Mouse (Mus musculus): ENCODE measurements around the gene Hist1h2af. TPM values are rescaled to one million over a fixed set of nuclear protein-coding genes. Genes with fewer than 3 reads are reported as not detected.

The Hist1h2af gene
- total RNA-seq, 4 experiments from 2014 or later, result 8.2 to 20.8 (median 16.2) TPM

DNA sequence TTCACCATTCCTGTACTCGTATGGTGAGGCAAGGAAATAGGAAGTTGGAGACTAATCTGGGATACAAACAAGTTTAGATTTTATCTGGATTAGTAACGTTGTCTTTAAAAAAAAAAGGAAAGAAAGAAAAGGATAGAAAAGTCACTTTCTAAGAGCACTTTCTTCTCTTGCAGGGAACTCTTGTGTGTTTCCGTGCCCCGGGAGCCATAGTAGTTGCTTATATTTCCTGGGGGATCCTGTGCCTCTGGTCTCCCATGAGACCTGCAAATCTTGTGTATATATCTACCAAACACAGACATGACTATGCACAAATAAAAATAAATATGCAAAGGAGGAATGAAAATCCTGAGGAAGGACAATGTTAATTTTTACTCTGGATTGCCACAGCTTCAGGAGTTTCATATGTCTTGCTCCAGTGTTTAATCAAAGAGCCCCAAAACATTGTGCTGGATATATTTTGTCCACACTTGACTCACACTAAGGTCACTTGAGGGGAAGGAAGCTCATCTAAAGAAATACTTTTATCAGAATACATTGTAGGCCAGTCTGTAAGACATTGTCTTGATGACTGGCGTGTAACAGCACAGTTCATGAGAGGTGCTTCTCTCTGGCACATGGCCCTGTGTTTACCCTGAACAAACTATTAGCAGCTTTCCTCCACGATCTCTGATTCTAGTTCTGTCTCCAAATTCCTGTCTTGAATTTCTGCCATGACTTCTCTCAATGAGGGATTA, 43.4 kb downstream of the Hist1h2af start:
- no peak for DNase-seq

DNA sequence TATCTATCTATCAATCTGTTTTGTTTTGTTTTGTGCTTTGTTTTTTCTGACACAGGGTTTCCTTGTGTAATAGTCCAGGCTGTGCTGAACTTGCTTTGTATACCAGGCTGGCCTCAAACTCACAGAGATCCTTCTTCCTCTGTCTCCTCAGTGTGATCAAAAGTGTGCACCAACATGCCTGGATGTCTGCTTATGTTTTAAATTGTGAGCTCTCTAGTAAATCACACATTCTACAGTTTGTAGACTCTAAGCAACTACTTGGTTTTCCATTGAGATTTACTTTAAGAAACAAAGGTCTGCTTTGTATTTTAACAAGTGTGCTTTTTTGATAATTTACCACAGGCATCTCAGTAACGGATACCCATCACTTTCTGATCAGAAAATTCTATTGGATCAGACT, 44.1 kb downstream of the Hist1h2af start:
- DNase-seq, result no peak

DNA sequence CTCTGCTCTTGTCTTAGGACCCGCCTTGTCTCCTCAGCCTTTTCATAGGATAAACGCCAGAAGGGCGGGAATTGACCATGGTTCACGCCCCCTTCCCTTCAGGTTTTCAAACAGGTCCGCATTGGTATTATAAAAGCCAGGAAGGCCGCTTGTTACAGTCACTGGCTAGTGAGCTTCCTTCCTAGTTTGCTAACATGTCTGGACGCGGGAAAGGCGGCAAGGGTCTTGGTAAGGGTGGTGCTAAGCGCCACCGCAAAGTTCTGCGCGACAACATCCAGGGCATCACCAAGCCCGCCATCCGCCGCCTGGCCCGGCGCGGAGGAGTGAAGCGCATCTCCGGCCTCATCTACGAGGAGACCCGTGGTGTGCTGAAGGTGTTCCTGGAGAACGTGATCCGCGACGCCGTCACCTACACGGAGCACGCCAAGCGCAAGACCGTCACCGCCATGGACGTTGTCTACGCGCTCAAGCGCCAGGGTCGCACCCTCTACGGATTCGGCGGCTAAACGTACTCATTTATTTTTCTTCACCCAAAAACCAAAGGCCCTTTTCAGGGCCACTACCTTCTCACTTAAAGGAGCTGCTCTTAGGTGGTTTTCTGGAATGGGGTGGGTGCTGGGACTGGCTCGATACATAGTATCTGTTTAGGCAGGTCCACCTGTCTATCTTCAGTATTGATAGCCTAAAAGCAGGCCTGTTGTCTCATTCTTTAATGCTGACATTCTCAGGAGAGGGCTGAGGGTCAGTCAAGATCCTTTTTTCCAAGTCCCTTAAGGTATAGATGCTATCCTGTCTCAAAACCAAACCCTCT, 47.9 kb downstream of the Hist1h2af start, which contains the start of gene Hist1h4d:
TSS of gene Hist1h4d (plus strand) at position 191 of the 811 bp plus-strand sequence.
- peak; percentile 97 for DNase-seq

DNA sequence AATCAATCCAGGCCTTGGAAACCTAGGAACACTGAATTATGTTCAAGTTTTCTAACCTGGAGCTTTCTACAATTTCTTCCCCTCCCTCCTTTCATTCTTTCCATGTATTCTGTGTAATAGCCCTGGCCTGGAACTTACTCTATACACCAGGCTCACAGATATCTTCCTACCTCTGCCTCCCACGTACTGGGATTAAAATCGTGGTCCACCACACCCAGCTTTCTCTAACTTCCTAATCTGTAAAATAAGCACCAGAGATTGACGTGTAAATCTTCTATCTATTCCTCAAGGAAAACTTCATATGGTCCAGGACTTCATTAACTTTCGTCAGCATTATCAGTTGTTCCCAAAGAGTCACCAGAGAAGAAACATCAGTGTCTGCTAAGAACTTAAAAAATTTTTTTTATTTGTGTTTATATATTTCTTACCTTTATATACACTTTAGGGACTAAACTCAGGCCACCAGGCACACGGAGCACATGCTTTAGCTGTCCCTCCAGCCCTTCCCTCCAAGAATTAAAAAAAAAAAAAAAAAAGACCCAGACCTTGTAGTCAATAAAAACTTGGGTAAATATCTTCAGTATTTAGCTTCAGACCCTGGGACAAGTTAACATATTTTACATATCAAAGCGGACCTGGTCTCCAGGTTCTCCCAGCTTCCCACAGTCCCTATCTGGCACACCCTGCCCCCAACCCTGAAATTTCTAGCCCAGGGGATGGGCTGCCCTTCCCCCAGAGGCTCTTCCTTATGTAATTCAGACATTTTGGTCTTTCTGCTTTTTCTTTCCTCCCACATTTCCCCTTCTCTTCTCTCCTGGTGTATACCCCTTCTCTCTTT, 48.7 kb downstream of the Hist1h2af start:
- DNase-seq, result no peak

DNA sequence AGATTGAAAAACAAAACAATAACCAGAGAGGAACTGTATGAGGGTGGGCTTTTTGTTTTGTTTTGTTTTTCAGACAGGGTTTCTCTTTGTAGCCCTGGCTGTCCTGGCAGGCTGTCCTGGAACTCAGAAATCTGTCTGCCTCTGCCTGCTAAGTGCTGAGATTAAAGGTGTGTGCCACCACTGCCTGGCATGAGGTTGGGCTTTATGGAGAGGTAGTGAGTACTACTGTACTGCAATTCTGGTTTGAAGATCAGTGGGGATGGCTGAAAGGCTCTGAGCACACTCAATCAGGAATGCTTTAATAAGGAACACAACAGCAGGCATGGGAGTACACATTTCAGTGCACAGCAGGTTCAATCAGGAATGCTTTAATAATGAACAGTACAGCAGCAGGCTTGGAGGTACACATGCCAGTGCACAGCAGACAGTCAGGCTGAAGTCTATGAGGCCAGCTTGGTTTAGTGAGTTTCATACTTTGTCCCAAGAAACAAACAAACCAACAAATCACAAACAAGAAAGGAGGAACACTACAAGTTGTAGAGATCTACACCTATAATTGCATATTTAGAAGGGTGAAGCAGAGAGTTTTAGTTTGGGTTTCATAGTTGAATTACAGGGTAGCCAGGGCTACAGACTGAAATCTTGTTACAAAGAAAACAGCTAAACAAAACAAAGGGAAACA, 49.8 kb downstream of the Hist1h2af start:
- DNase-seq, result no peak

Small RNAs within 50 kb of the gene (microRNA-seq; reads per million reads assigned to microRNA genes)
- gene Gm44297 (0 reads per million in 2 experiments), gene Gm44359 (0 reads per million in 2 experiments), gene Gm44394 (0 reads per million in 2 experiments), gene n-TStga1 (0 to 0.67 reads per million in 2 experiments)

Other genes starting within 250 kb of the Hist1h2af start
- gene Zfp322a, start 164.7 kb upstream of the Hist1h2af start, total RNA-seq (2022), result 10 to 100 TPM; 20.0 to 26.5 (median 23.6) TPM
- gene Abt1, start 110.0 kb upstream of the Hist1h2af start, total RNA-seq (2022), result 1 to 10 TPM; 6.5 to 7.8 (median 7.1) TPM
- gene Btn1a1, start 68.0 kb upstream of the Hist1h2af start, total RNA-seq (2022), result not detected
- not detected for gene Btn2a2, start 45.0 kb upstream of the Hist1h2af start, total RNA-seq (2022)
- gene Hist1h4h, start 2.9 kb upstream of the Hist1h2af start, total RNA-seq (2022), result 100 to 1,000 TPM; 381 to 523 (median 406) TPM
- gene Hist1h3g, start 1.5 kb downstream of the Hist1h2af start, total RNA-seq (2022), result 1 to 10 TPM; 3.2 to 5.6 (median 4.7) TPM
- gene Hist1h2bh, start 9.5 kb downstream of the Hist1h2af start, total RNA-seq (2022), result 1 to 10 TPM; 2.2 to 3.4 (median 2.9) TPM
- 10 to 100 TPM; 16.8 to 22.6 (median 20.7) TPM for gene Hist1h3f, start 10.1 kb downstream of the Hist1h2af start, total RNA-seq (2022)
- 10 to 100 TPM; 54.2 to 65.8 (median 58.8) TPM for gene Hist1h4f, start 17.7 kb downstream of the Hist1h2af start, total RNA-seq (2022)
- gene Hist1h1d, start 19.4 kb downstream of the Hist1h2af start, total RNA-seq (2022), result 1 to 10 TPM; 2.2 to 3.9 (median 3.1) TPM
- gene Hist1h3e, start 28.5 kb downstream of the Hist1h2af start, total RNA-seq (2022), result 10 to 100 TPM; 48.1 to 62.5 (median 53.5) TPM
- gene Hist1h2ae, start 37.3 kb downstream of the Hist1h2af start, total RNA-seq (2022), result 1 to 10 TPM; 4.5 to 9.9 (median 6.6) TPM
- 10 to 100 TPM; 55.2 to 81.2 (median 75.0) TPM for gene Hist1h2bg, start 37.5 kb downstream of the Hist1h2af start, total RNA-seq (2022)
- gene Hist1h2bf, start 40.3 kb downstream of the Hist1h2af start, total RNA-seq (2022), result 10 to 100 TPM; 18.7 to 29.5 (median 23.2) TPM
- gene Hist1h2ad, start 40.5 kb downstream of the Hist1h2af start, total RNA-seq (2022), result 1 to 10 TPM; 4.8 to 9.8 (median 5.8) TPM
- gene Hist1h3d, start 41.9 kb downstream of the Hist1h2af start, total RNA-seq (2022), result 1 to 10 TPM; 2.9 to 4.8 (median 3.3) TPM
- gene Hist1h4d, start 47.7 kb downstream of the Hist1h2af start, total RNA-seq (2022), result 100 to 1,000 TPM; 116 to 151 (median 145) TPM
- 10 to 100 TPM; 11.0 to 15.5 (median 13.2) TPM for gene Hist1h2be, start 87.2 kb downstream of the Hist1h2af start, total RNA-seq (2022)
- gene Hist1h1e, start 88.7 kb downstream of the Hist1h2af start, total RNA-seq (2022), result 10 to 100 TPM; 61.3 to 77.8 (median 63.8) TPM
- gene Hist1h2ac, start 150.0 kb downstream of the Hist1h2af start, total RNA-seq (2022), result 1 to 10 TPM; 1.8 to 3.2 (median 2.3) TPM
- gene Hist1h2bc, start 150.3 kb downstream of the Hist1h2af start, total RNA-seq (2022), result 100 to 1,000 TPM; 105 to 176 (median 135) TPM
- gene Hist1h1t, start 161.9 kb downstream of the Hist1h2af start, total RNA-seq (2022), result under 1 TPM in 1 of 4 experiments, not detected in 3; 0.26 TPM
- 10 to 100 TPM; 71.9 to 93.9 (median 88.6) TPM for gene Hist1h4c, start 164.5 kb downstream of the Hist1h2af start, total RNA-seq (2022)
- 10 to 100 TPM; 27.4 to 41.7 (median 33.5) TPM for gene Hfe, start 176.9 kb downstream of the Hist1h2af start, total RNA-seq (2022)
- 100 to 1,000 TPM; 212 to 290 (median 255) TPM for gene Hist1h1c, start 204.9 kb downstream of the Hist1h2af start, total RNA-seq (2022)
- gene Hist1h3c, start 211.7 kb downstream of the Hist1h2af start, total RNA-seq (2022), result 10 to 100 TPM in 1 of 4 experiments, 1 to 10 TPM in 3; 4.3 to 10.9 (median 7.4) TPM
- gene Hist1h2bb, start 212.8 kb downstream of the Hist1h2af start, total RNA-seq (2022), result 10 to 100 TPM; 14.8 to 24.3 (median 20.0) TPM
- 10 to 100 TPM; 24.0 to 37.5 (median 29.3) TPM for gene Hist1h2ab, start 217.2 kb downstream of the Hist1h2af start, total RNA-seq (2022)
- 10 to 100 TPM; 18.1 to 29.8 (median 26.6) TPM for gene Hist1h3b, start 218.4 kb downstream of the Hist1h2af start, total RNA-seq (2022)
- gene Hist1h4b, start 223.1 kb downstream of the Hist1h2af start, total RNA-seq (2022), result 100 to 1,000 TPM in 1 of 4 experiments, 10 to 100 TPM in 3; 69.6 to 104 (median 91.8) TPM
- gene Hist1h4a, start 227.3 kb downstream of the Hist1h2af start, total RNA-seq (2022), result 10 to 100 TPM; 18.1 to 29.1 (median 26.8) TPM
- gene Hist1h3a, start 228.5 kb downstream of the Hist1h2af start, total RNA-seq (2022), result 10 to 100 TPM; 28.7 to 37.4 (median 36.4) TPM
- 10 to 100 TPM; 16.7 to 20.1 (median 18.6) TPM for gene Hist1h1a, start 229.8 kb downstream of the Hist1h2af start, total RNA-seq (2022)
- under 1 TPM in 3 of 4 experiments, not detected in 1; 0.24 to 0.48 (median 0.26) TPM for gene Trim38, start 236.0 kb downstream of the Hist1h2af start, total RNA-seq (2022)